In genomic region chr7:63998995-63999960, GRCm38 (mm10) we compare ENCODE assay signal across 10 mouse cellular contexts.
DNase-seq lines count a peak whose midpoint lies in the region; ATAC-seq and TF ChIP-seq lines count a peak whose summit lies in the region.
"Had no signal": no experiment of that assay in that cellular context is flagged by ENCODE, and none has a peak within 500 bp of the region (broad histone marks: within the 10 kb centered on the region; RNA-seq: fewer than 3 reads in every experiment).

No protein-coding gene starts in this region.

- ATAC-seq in heart, embryonic 12.5 days (ENCODE audit: insufficient number of reproducible peaks, low FRiP score): no peak
- ATAC-seq in erythroid progenitor cell, adult 5-6 weeks (replicated peaks; ENCODE audit: low FRiP score, poor library complexity, severe bottlenecking): peak; percentile 73
- ATAC-seq in stomach, postnatal 0 days (ENCODE audit: low FRiP score, low TSS enrichment): peak; percentile 53
- ATAC-seq: hindbrain, embryonic 16.5 days had no signal

- H3K4me2 ChIP-seq in heart, embryonic 12.5 days: no peak overlapping the region
- H3K4me2 ChIP-seq in stomach, postnatal 0 days (replicated peaks; ENCODE audit: low read depth): no peak overlapping the region

- H3K27me3 ChIP-seq in heart, embryonic 12.5 days (replicated peaks): no peaks in the 10 kb centered on the region
- H3K27me3 ChIP-seq in stomach, postnatal 0 days (ENCODE audit: control insufficient read depth, insufficient read depth, low read length): no peaks in the 10 kb centered on the region
- H3K27me3 ChIP-seq in cerebellum, adult 2 months (ENCODE audit: control insufficient read depth, insufficient read depth, low read length): no peaks in the 10 kb centered on the region
- no peaks in the 10 kb centered on the region for H3K27me3 ChIP-seq in hindbrain, embryonic 10.5 days (ENCODE audit: insufficient read depth, poor library complexity, severe bottlenecking)

- no peak overlapping the region for H3K4me3 ChIP-seq in heart, embryonic 12.5 days
- H3K4me3 ChIP-seq in stomach, postnatal 0 days (ENCODE audit: low read depth, low read length): no peak overlapping the region
- H3K4me3 ChIP-seq in cerebellum, adult 2 months (replicated peaks; ENCODE audit: insufficient read depth, low read depth, low read length): no peak overlapping the region
- no peak overlapping the region for H3K4me3 ChIP-seq in hindbrain, embryonic 10.5 days

- no peak overlapping the region for H3K27ac ChIP-seq in heart, embryonic 12.5 days (ENCODE audit: poor library complexity, severe bottlenecking)
- H3K27ac ChIP-seq in stomach, postnatal 0 days (replicated peaks): peak overlapping the region; percentile 30; the same call in 1 of the 2 replicates
- H3K27ac ChIP-seq in cerebellum, adult 2 months (ENCODE audit: insufficient read depth, low read length): no peak overlapping the region
- H3K27ac ChIP-seq in hindbrain, embryonic 10.5 days: no peak overlapping the region

- TF ChIP-seq POLR2A in cerebellum, adult 2 months (IDR thresholded peaks at IDR 0.05; ENCODE audit: borderline replicate concordance, insufficient read depth, low read length): no peak

- H3K9me3 ChIP-seq in heart, embryonic 12.5 days (replicated peaks): no peaks in the 10 kb centered on the region
- no peaks in the 10 kb centered on the region for H3K9me3 ChIP-seq in stomach, postnatal 0 days (ENCODE audit: control insufficient read depth, low read length)
- no peaks in the 10 kb centered on the region for H3K9me3 ChIP-seq in hindbrain, embryonic 10.5 days

- no peak for TF ChIP-seq CTCF in stomach, postnatal 0 days (IDR thresholded peaks at IDR 0.05; ENCODE audit: low read depth)
- no peak for TF ChIP-seq CTCF in cerebellum, adult 2 months (IDR thresholded peaks at IDR 0.05; ENCODE audit: borderline replicate concordance, insufficient read depth, low read depth, low read length)

- 63% methylated on average over 6 of the region's 6 CpGs for WGBS in heart, embryonic 12.5 days
- WGBS in stomach, postnatal 0 days: 35% methylated on average over 6 of the region's 6 CpGs
- WGBS in cerebellum, adult 2 months: 75% methylated on average over 6 of the region's 6 CpGs
- WGBS in hindbrain, embryonic 10.5 days: 70% methylated on average over 6 of the region's 6 CpGs

- peaks cover 22% of the 10 kb centered on the region for H3K4me1 ChIP-seq in heart, embryonic 12.5 days (replicated peaks)
- no peaks in the 10 kb centered on the region for H3K4me1 ChIP-seq in stomach, postnatal 0 days (replicated peaks; ENCODE audit: control insufficient read depth, insufficient read depth)
- peaks cover 2% of the 10 kb centered on the region; the same call in 1 of the 2 replicates for H3K4me1 ChIP-seq in cerebellum, adult 2 months (ENCODE audit: control insufficient read depth, insufficient read depth, low read length)
- H3K4me1 ChIP-seq in hindbrain, embryonic 10.5 days (replicated peaks): no peaks in the 10 kb centered on the region

- H3K9ac ChIP-seq in heart, embryonic 12.5 days: no peak overlapping the region
- H3K9ac ChIP-seq in stomach, postnatal 0 days (ENCODE audit: low read length): no peak overlapping the region; the same call in 1 of the 2 replicates

- peak; percentile 97 for DNase-seq in heart, adult 11 months
- DNase-seq in lung, postnatal 10 days: peak; percentile 60
- no peak for DNase-seq in stomach, postnatal 0 days (ENCODE audit: low spot score)
- no peak for DNase-seq in cerebellum, adult 2 months
- no peak for DNase-seq in yolk sac, embryonic 10.5 days (ENCODE audit: low spot score)
- no peak for DNase-seq in hindbrain, embryonic 10.5 days (ENCODE audit: low spot score)
- DNase-seq: embryo, embryonic 11 days had no signal

- no peak for TF ChIP-seq EP300 in stomach, postnatal 0 days (optimal IDR thresholded peaks at IDR 0.05)

- no peaks in the 10 kb centered on the region for H3K36me3 ChIP-seq in heart, embryonic 12.5 days
- H3K36me3 ChIP-seq in stomach, postnatal 0 days (ENCODE audit: control insufficient read depth, insufficient read depth, low read length): no peaks in the 10 kb centered on the region
- H3K36me3 ChIP-seq in hindbrain, embryonic 10.5 days: no peaks in the 10 kb centered on the region

Comparison
In these comparisons a context has a peak if more than half of its experiments do, and no peak if none do; other contexts are left out.
1. DNase-seq: peak in heart, adult 11 months (single experiment) and lung, postnatal 10 days (single experiment); none in stomach, postnatal 0 days (single experiment), cerebellum, adult 2 months (0 of 2), yolk sac, embryonic 10.5 days (single experiment) and hindbrain, embryonic 10.5 days (single experiment).